1 mouse cellular context compared by ENCODE assay signal in genomic region chr13:110394291-110395178, GRCm38 (mm10).
TF ChIP-seq lines count a peak whose summit lies in the region.

Gene Plk2 (plus strand): TSS chr13:110395046.

TF ChIP-seq in CH12.LX, 34 proteins besides CTCF, POLR2A, EP300 and RAD21 (continued from another document):
- peak; percentile 27; the same call in 1 of the 2 replicates for TF ChIP-seq IRF4 (IDR thresholded peaks at IDR 0.05; ENCODE audit: low read depth, low read length)
- peak; percentile 89; the same call in 1 of the 2 replicates for TF ChIP-seq POLR2AphosphoS2 (IDR thresholded peaks at IDR 0.05; ENCODE audit: low read depth, low read length)
- no peak for TF ChIP-seq USF1 (IDR thresholded peaks at IDR 0.05; ENCODE audit: low read depth, low read length)
- TF ChIP-seq PAX5 (IDR thresholded peaks at IDR 0.05; ENCODE audit: low read length), result no peak
- no peak for TF ChIP-seq ETS1 (conservative IDR thresholded peaks at IDR 0.05; ENCODE audit: low read depth, low read length)
- TF ChIP-seq NRF1 (IDR thresholded peaks at IDR 0.05; ENCODE audit: low read depth, low read length), result peak; percentile 35; the same call in 1 of the 2 replicates
- TF ChIP-seq GABPA (IDR thresholded peaks at IDR 0.05; ENCODE audit: insufficient replicate concordance, low read depth, low read length), result no peak
- TF ChIP-seq CHD2 (IDR thresholded peaks at IDR 0.05; ENCODE audit: low read length), result no peak
- TF ChIP-seq TCF12 (IDR thresholded peaks at IDR 0.05; ENCODE audit: low read depth, low read length), result peak; percentile 91
- no peak; the same call in 1 of the 2 replicates for TF ChIP-seq CHD1 (IDR thresholded peaks at IDR 0.05; ENCODE audit: low read depth, low read length)
- TF ChIP-seq ZKSCAN1 (IDR thresholded peaks at IDR 0.05; ENCODE audit: borderline replicate concordance, low read depth, low read length), result no peak
- peak; percentile 63; the same call in 1 of the 2 replicates for TF ChIP-seq MAX (IDR thresholded peaks at IDR 0.05; ENCODE audit: low read length)
- peak; percentile 62; the same call in 1 of the 2 replicates for TF ChIP-seq MXI1 (IDR thresholded peaks at IDR 0.05; ENCODE audit: low read depth, low read length)
- no peak for TF ChIP-seq RCOR1 (conservative IDR thresholded peaks at IDR 0.05; ENCODE audit: low read depth, low read length)
- peak; percentile 47; the same call in 1 of the 2 replicates for TF ChIP-seq SIN3A (IDR thresholded peaks at IDR 0.05; ENCODE audit: low read length)
- 0 out of 2 replicates have a peak, but pooled peaks have one; percentile 19 for TF ChIP-seq BHLHE40 (IDR thresholded peaks at IDR 0.05; ENCODE audit: low read depth, low read length)
- peak; percentile 96 for TF ChIP-seq ZMIZ1 (IDR thresholded peaks at IDR 0.05; ENCODE audit: low read depth, low read length)
- no peak; the same call in 1 of the 2 replicates for TF ChIP-seq HCFC1 (IDR thresholded peaks at IDR 0.05; ENCODE audit: low read depth, low read length)
